Mouse (Mus musculus) thymus, adult 2 months (tissue): ENCODE data around the gene Snd1. TPM values are rescaled to one million over a fixed set of nuclear protein-coding genes. Genes with fewer than 3 reads are reported as not detected.

Experiments
- DNase-seq: peaks from one replicate; pipeline ENCODE4 v3.0.0; 2021
- H3K27ac ChIP-seq: fragments of 200-500 bp; 2 replicates; pipeline ENCODE4 v1.5.1; 2012; ENCODE audit warnings: low read length, control low read depth; ENCODE audit not compliant: control insufficient read depth, insufficient read depth
- H3K27me3 ChIP-seq: fragments of 200-500 bp; 2 replicates; pipeline ENCODE4 v1.6.1; 2012; ENCODE audit warnings: mild to moderate bottlenecking, low read length, moderate library complexity, mixed read lengths; ENCODE audit not compliant: control insufficient read depth, insufficient read depth
- H3K36me3 ChIP-seq: fragments of 200-500 bp; 2 replicates; pipeline ENCODE4 v1.6.1; 2012; ENCODE audit warnings: mild to moderate bottlenecking, low read length, moderate library complexity; ENCODE audit not compliant: control insufficient read depth, insufficient read depth
- H3K4me1 ChIP-seq: fragments of 200-500 bp; replicated peaks from 2 replicates; pipeline ENCODE4 v1.6.1; 2012; ENCODE audit warnings: low read length; ENCODE audit not compliant: control insufficient read depth, insufficient read depth
- H3K4me3 ChIP-seq: fragments of 200-500 bp; 2 replicates; pipeline ENCODE4 v1.5.1; 2012; ENCODE audit warnings: mild to moderate bottlenecking, low read length, control low read depth, moderate library complexity; ENCODE audit not compliant: control insufficient read depth, insufficient read depth
- CTCF ChIP-seq: fragments of 200-500 bp; IDR thresholded peaks from 2 replicates; pipeline ENCODE4 v1.5.1; 2012; ENCODE audit warnings: mild to moderate bottlenecking, control low read depth, low read length, moderate library complexity, borderline replicate concordance; ENCODE audit not compliant: control insufficient read depth, poor library complexity, insufficient read depth; ENCODE audit errors: extremely low read depth
- POLR2A ChIP-seq: fragments of 200-500 bp; IDR thresholded peaks from 2 replicates; pipeline ENCODE4 v1.6.1; 2012; ENCODE audit warnings: mild to moderate bottlenecking, low read length, control low read depth, moderate library complexity; ENCODE audit not compliant: control insufficient read depth, poor library complexity, insufficient read depth; ENCODE audit errors: extremely low read depth
- WGBS: fragments of 180-500 bp; shearing (Covaris S2); methylation state at CpG from one replicate; pipeline ENCODE4 v1.1.7; 2018; 5-methylcytosine and 5-hydroxymethylcytosine counted together
- polyA plus RNA-seq: library from polyadenylated mRNA; depleted of rRNA; stranded (reverse); fragments of >200 nt; gene quantifications from 2 replicates; pipeline ENCODE4 v1.2.3, GENCODE M21; 2012

Snd1 gene
- polyA plus RNA-seq, 1 experiment, result 79.3 TPM

DNA sequence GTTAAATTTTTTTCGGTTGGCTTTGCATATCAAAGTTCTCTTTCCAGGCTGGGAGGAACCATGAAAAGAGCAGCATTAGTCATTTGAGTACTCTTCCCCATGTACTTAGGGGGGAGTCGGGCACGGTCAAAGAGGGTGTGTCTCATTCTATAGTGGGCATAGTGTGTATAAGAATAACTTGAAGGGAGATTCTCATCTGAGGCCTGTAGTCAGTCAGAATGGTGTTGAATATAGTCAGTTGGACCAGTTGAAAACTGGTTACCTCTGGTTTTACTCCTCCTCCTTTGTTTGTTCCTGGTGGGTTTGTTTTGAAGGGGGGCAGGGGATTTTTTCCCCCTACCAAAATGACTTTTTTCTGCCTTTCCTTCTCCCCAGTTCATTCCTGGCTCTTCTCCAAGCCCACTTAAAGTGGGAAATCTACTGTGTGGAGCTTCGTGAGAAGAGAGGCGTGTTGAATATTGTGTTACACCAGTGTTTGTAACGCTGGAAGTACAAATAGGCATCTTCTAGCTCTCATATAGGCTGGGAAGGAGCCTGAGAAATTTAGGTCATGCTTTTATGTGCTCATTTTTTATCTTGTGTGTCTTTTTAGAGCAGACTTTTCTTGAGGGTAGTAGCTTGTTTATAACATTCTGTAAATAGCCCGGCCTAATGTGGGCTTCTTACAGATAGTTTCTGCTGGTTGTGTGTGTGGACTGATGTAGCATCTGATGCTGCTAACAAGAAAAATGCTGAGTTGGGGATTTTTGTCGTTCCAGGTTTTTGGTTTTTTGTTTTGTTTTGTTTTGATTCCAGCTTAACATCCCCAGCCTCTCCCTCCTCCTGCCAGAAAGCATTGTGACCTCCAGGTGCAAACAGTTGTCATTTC is 231.4 kb downstream of the Snd1 start:
- Histone ChIP-seq H3K4me3 (no peak overlapping the region), H3K27ac (peak overlapping the region; percentile 79), H3K27me3 (no peaks in the 10 kb centered on the region), H3K36me3 (no peaks in the 10 kb centered on the region), H3K4me1 (0 out of 2 replicates have a peak, but pooled peaks cover 3% of the 10 kb centered on the region)
- 90% methylated on average over 8 of the region's 8 CpGs for WGBS
- TF ChIP-seq POLR2A (no peak), CTCF (no peak)
- DNase-seq, result no peak

DNA sequence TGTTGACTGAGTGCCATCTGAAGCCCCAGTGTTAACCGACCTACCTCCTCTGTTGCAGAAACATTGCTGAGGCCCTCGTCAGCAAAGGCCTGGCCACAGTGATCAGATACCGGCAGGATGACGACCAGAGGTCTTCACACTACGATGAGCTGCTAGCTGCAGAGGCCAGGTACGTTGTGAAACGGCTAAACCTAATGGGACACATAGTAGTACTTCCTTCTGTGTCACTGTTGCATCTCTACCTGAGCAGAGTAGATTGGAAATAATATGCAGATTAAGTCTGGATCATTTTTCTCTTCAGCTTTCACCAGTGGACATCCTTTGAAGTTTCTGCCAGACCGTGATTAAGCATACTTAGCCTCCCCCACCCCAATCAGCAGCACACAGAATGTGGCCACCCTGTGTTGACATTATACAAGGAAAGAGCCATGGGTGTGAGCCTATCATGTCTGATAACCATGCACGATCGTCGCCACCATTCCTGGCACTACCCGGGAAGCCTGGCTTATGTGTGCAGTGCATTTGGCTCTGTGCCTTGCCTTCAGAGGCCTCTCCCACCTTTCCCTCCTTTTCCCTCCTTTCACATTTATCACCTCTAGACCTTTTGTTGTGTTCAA is 232.1 kb downstream of the Snd1 start:
- WGBS, result 91% methylated on average over 12 of the region's 12 CpGs
- Histone ChIP-seq H3K4me1 (0 out of 2 replicates have a peak, but pooled peaks cover 3% of the 10 kb centered on the region), H3K36me3 (no peaks in the 10 kb centered on the region), H3K27ac (peak overlapping the region; percentile 79; the same call in 1 of the 2 replicates), H3K4me3 (no peak overlapping the region), H3K27me3 (no peaks in the 10 kb centered on the region)
- TF ChIP-seq CTCF (no peak), POLR2A (no peak)
- no peak for DNase-seq

GRCm38 (mm10) chr6:28710035-28710434 is 235.1 kb downstream of the Snd1 start:
- Histone ChIP-seq H3K4me1 (0 out of 2 replicates have a peak, but pooled peaks cover 3% of the 10 kb centered on the region), H3K27me3 (no peaks in the 10 kb centered on the region), H3K27ac (no peak overlapping the region), H3K4me3 (no peak overlapping the region), H3K36me3 (no peaks in the 10 kb centered on the region)
- no peak for DNase-seq
- WGBS, result 87% methylated on average over 2 of the region's 2 CpGs
- no peak for TF ChIP-seq POLR2A
- TF ChIP-seq CTCF, result no peak

- Histone ChIP-seq H3K4me1 (peaks cover 7% of the 10 kb centered on the region), H3K36me3 (no peaks in the 10 kb centered on the region), H3K27me3 (no peaks in the 10 kb centered on the region), H3K27ac (no peak overlapping the region), H3K4me3 (no peak overlapping the region)
- TF ChIP-seq CTCF (no peak), POLR2A (no peak)
- WGBS, result 42% methylated on average over 7 of the region's 7 CpGs
- peak; percentile 58 for DNase-seq
Observed at GRCm38 (mm10) chr6:28717203-28717844, 242.4 kb downstream of the Snd1 start.

GRCm38 (mm10) chr6:28717845-28718237 is 242.9 kb downstream of the Snd1 start:
- TF ChIP-seq POLR2A (no peak), CTCF (no peak)
- DNase-seq, result no peak
- 62% methylated on average over 4 of the region's 4 CpGs for WGBS
- Histone ChIP-seq H3K27ac (no peak overlapping the region), H3K4me3 (no peak overlapping the region), H3K4me1 (peaks cover 7% of the 10 kb centered on the region), H3K36me3 (no peaks in the 10 kb centered on the region), H3K27me3 (no peaks in the 10 kb centered on the region)
